Mouse (Mus musculus): ENCODE data around the gene Dusp10. TPM values are rescaled to one million over a fixed set of nuclear protein-coding genes. Genes with fewer than 3 reads are reported as not detected.
A peak's percentile ranks its signal among the peaks of the same experiment; 100 is the strongest.

Gene Dusp10
- polyA plus RNA-seq, 1 experiment from 2014 or later = 7.0 TPM

GRCm38 (mm10) chr1:184061901-184062300 is 48.8 kb downstream of the Dusp10 start:
- DNase-seq (no peak), ATAC-seq (ENCODE audit: insufficient read depth) (no peak)
- Histone ChIP-seq H3K27ac (ENCODE audit: low read depth) (peak overlapping the region; percentile 82), H3K4me1 (ENCODE audit: insufficient read depth) (peaks cover 26% of the 10 kb centered on the region), H3K9me3 (ENCODE audit: low read depth, low read length) (no peaks in the 10 kb centered on the region), H3K9ac (no peak overlapping the region), H3K36me3 (ENCODE audit: insufficient read depth) (no peaks in the 10 kb centered on the region), H3K4me2 (no peak overlapping the region), H3K4me3 (ENCODE audit: low read depth, low read length) (no peak overlapping the region), H3K27me3 (ENCODE audit: insufficient read depth, low read length) (no peaks in the 10 kb centered on the region)
- WGBS = 51% methylated on average over 1 of the region's 1 CpGs
- TF ChIP-seq CTCF (IDR thresholded peaks at IDR 0.05; ENCODE audit: low read depth) = no peak

- Histone ChIP-seq H3K36me3 (ENCODE audit: insufficient read depth) (peaks cover 5% of the 10 kb centered on the region; the same call in 1 of the 2 replicates), H3K9ac (no peak overlapping the region), H3K4me3 (ENCODE audit: low read depth, low read length) (no peak overlapping the region), H3K4me1 (ENCODE audit: insufficient read depth) (peaks cover 21% of the 10 kb centered on the region), H3K27me3 (ENCODE audit: insufficient read depth, low read length) (no peaks in the 10 kb centered on the region), H3K9me3 (ENCODE audit: low read depth, low read length) (no peaks in the 10 kb centered on the region), H3K4me2 (no peak overlapping the region), H3K27ac (ENCODE audit: low read depth) (no peak overlapping the region)
- ATAC-seq (ENCODE audit: insufficient read depth) = no peak
- no peak for TF ChIP-seq CTCF (IDR thresholded peaks at IDR 0.05; ENCODE audit: low read depth)
- no peak for DNase-seq
- WGBS = 69% methylated on average over 7 of the region's 7 CpGs
Observed at GRCm38 (mm10) chr1:184064306-184064705, 51.2 kb downstream of the Dusp10 start.

GRCm38 (mm10) chr1:184065589-184066361 is 52.7 kb downstream of the Dusp10 start:
- no peak for TF ChIP-seq CTCF (IDR thresholded peaks at IDR 0.05; ENCODE audit: low read depth)
- DNase-seq = peak; percentile 38
- Histone ChIP-seq H3K27ac (ENCODE audit: low read depth) (no peak overlapping the region), H3K4me3 (ENCODE audit: low read depth, low read length) (no peak overlapping the region), H3K9ac (no peak overlapping the region), H3K4me1 (ENCODE audit: insufficient read depth) (peaks cover 12% of the 10 kb centered on the region; the same call in 1 of the 2 replicates), H3K4me2 (no peak overlapping the region), H3K36me3 (ENCODE audit: insufficient read depth) (peaks cover 15% of the 10 kb centered on the region; the same call in 1 of the 2 replicates), H3K9me3 (ENCODE audit: low read depth, low read length) (no peaks in the 10 kb centered on the region), H3K27me3 (ENCODE audit: insufficient read depth, low read length) (no peaks in the 10 kb centered on the region)
- WGBS = 80% methylated on average over 13 of the region's 13 CpGs
- no peak; the same call in 1 of the 2 replicates for ATAC-seq (ENCODE audit: insufficient read depth)

- Histone ChIP-seq H3K9me3 (ENCODE audit: low read depth, low read length) (no peaks in the 10 kb centered on the region), H3K4me3 (ENCODE audit: low read depth, low read length) (no peak overlapping the region), H3K4me2 (no peak overlapping the region), H3K27ac (ENCODE audit: low read depth) (no peak overlapping the region), H3K27me3 (ENCODE audit: insufficient read depth, low read length) (no peaks in the 10 kb centered on the region), H3K4me1 (ENCODE audit: insufficient read depth) (peaks cover 6% of the 10 kb centered on the region; the same call in 1 of the 2 replicates), H3K9ac (no peak overlapping the region), H3K36me3 (ENCODE audit: insufficient read depth) (peaks cover 19% of the 10 kb centered on the region; the same call in 1 of the 2 replicates)
- WGBS = 72% methylated on average over 11 of the region's 11 CpGs
- ATAC-seq (ENCODE audit: insufficient read depth) (no peak), DNase-seq (no peak)
- no peak for TF ChIP-seq CTCF (IDR thresholded peaks at IDR 0.05; ENCODE audit: low read depth)
Observed at GRCm38 (mm10) chr1:184066460-184067287, 53.6 kb downstream of the Dusp10 start.

GRCm38 (mm10) chr1:184067704-184068558 is 54.8 kb downstream of the Dusp10 start:
- no peak overlapping the region for H3K9ac ChIP-seq
- WGBS = 83% methylated on average over 18 of the region's 18 CpGs

GRCm38 (mm10) chr1:184068971-184069370 is 55.9 kb downstream of the Dusp10 start:
- Histone ChIP-seq H3K9me3 (ENCODE audit: low read depth, low read length) (no peaks in the 10 kb centered on the region), H3K4me3 (ENCODE audit: low read depth, low read length) (no peak overlapping the region), H3K36me3 (ENCODE audit: insufficient read depth) (peaks cover 19% of the 10 kb centered on the region; the same call in 1 of the 2 replicates), H3K27me3 (ENCODE audit: insufficient read depth, low read length) (no peaks in the 10 kb centered on the region), H3K27ac (ENCODE audit: low read depth) (no peak overlapping the region), H3K4me2 (no peak overlapping the region), H3K4me1 (ENCODE audit: insufficient read depth) (no peaks in the 10 kb centered on the region), H3K9ac (no peak overlapping the region)
- 92% methylated on average over 12 of the region's 12 CpGs for WGBS
- ATAC-seq (ENCODE audit: insufficient read depth) (no peak), DNase-seq (no peak)
- no peak for TF ChIP-seq CTCF (IDR thresholded peaks at IDR 0.05; ENCODE audit: low read depth)

More at GRCm38 (mm10) chr1:184067704-184068558, 54.8 kb downstream of the Dusp10 start:
- no peaks in the 10 kb centered on the region for H3K9me3 ChIP-seq (ENCODE audit: low read depth, low read length)
- no peak overlapping the region for H3K4me3 ChIP-seq (ENCODE audit: low read depth, low read length)
- H3K36me3 ChIP-seq (ENCODE audit: insufficient read depth) = peaks cover 19% of the 10 kb centered on the region; the same call in 1 of the 2 replicates
- H3K4me2 ChIP-seq = no peak overlapping the region
- no peaks in the 10 kb centered on the region for H3K4me1 ChIP-seq (ENCODE audit: insufficient read depth)
- DNase-seq (no peak), ATAC-seq (ENCODE audit: insufficient read depth) (no peak)
- no peaks in the 10 kb centered on the region for H3K27me3 ChIP-seq (ENCODE audit: insufficient read depth, low read length)
- no peak overlapping the region for H3K27ac ChIP-seq (ENCODE audit: low read depth)
- no peak for TF ChIP-seq CTCF (IDR thresholded peaks at IDR 0.05; ENCODE audit: low read depth)
